16 mouse cellular contexts compared by ENCODE assay signal in genomic region chr13:104580686-104581350, GRCm38 (mm10).
DNase-seq lines count a peak whose midpoint lies in the region; TF ChIP-seq lines count a peak whose summit lies in the region.
"Had no signal": no experiment of that assay in that cellular context is flagged by ENCODE, and none has a peak within 500 bp of the region (broad histone marks: within the 10 kb centered on the region; RNA-seq: fewer than 3 reads in every experiment).

No protein-coding gene starts in this region.

- no peak overlapping the region for H3K4me3 ChIP-seq in embryonic fibroblast, embryonic 13.5 days (ENCODE audit: insufficient read depth, low read length)
- H3K4me3 ChIP-seq: heart, embryonic 12.5 days; kidney, embryonic 15.5 days; myocyte; stomach, embryonic 15.5 days had no signal

- DNase-seq in layer of hippocampus, adult 8-10 months (ENCODE audit: low spot score in 2 of 2), result peak; percentile 18 to 21
- DNase-seq in layer of hippocampus, postnatal 10 days (ENCODE audit: low spot score in 2 of 2), result no peak
- DNase-seq in right cerebral cortex, adult 18-20 months, result peak; percentile 13
- DNase-seq in right cerebral cortex, postnatal 25 days, result no peak
- DNase-seq in telencephalon, adult 2 months (ENCODE audit: low read depth, low spot score), result peak; percentile 39
- no peak for DNase-seq in ovary, postnatal 36 days (ENCODE audit: low spot score)
- DNase-seq: cerebellum, postnatal 14 days; gastrocnemius, postnatal 36 days; liver; lung, adult 18-20 months; thymus, postnatal 14 days had no signal

- H3K4me1 ChIP-seq in embryonic fibroblast, embryonic 13.5 days (ENCODE audit: control insufficient read depth, insufficient read depth, low read length), result 0 out of 2 replicates have a peak, but pooled peaks cover 2% of the 10 kb centered on the region
- H3K4me1 ChIP-seq: heart, embryonic 12.5 days; stomach, embryonic 15.5 days had no signal

- no peak for TF ChIP-seq POLR2A in embryonic fibroblast, embryonic 13.5 days (IDR thresholded peaks at IDR 0.05; ENCODE audit: low read depth, low read length)

- H3K27ac ChIP-seq in embryonic fibroblast, embryonic 13.5 days (ENCODE audit: insufficient read depth, low read length), result 0 out of 2 replicates have a peak overlapping the region, but pooled peaks have one; percentile 4
- H3K27ac ChIP-seq: kidney, embryonic 15.5 days; stomach, embryonic 15.5 days had no signal

- no peak for TF ChIP-seq CTCF in embryonic fibroblast, embryonic 13.5 days (IDR thresholded peaks at IDR 0.05; ENCODE audit: borderline replicate concordance, insufficient read depth, low read length)

Comparison
In these comparisons a context has a peak if more than half of its experiments do, and no peak if none do; other contexts are left out.
1. DNase-seq: peak in layer of hippocampus, adult 8-10 months (2 of 2), right cerebral cortex, adult 18-20 months (single experiment) and telencephalon, adult 2 months (single experiment); none in layer of hippocampus, postnatal 10 days (0 of 2), right cerebral cortex, postnatal 25 days (single experiment) and ovary, postnatal 36 days (single experiment).